Mouse (Mus musculus) CH12.LX (cell line): ENCODE results near the gene Fam196a. TPM values are rescaled to one million over a fixed set of nuclear protein-coding genes. Genes with fewer than 3 reads are reported as not detected.

Experiments used
- DNase-seq: peaks from one replicate; pipeline ENCODE4 v3.0.0-alpha.2; 2013; ENCODE audit errors: extremely low read depth
- H3K27ac ChIP-seq: 2 replicates; pipeline ENCODE4 v1.5.1; 2012; ENCODE audit warnings: low read depth, mild to moderate bottlenecking, control low read depth, moderate library complexity; ENCODE audit not compliant: insufficient read depth
- H3K27me3 ChIP-seq: replicated peaks from 2 replicates; pipeline ENCODE3; 2012; ENCODE audit warnings: inconsistent platforms
- H3K36me3 ChIP-seq, 2 experiments: replicated peaks in 1 of 2; 2 replicates each; pipeline versions ENCODE3 to v1.6.1; 2012; ENCODE audit warnings: inconsistent platforms in 1 of 2, low read length in 1 of 2, mild to moderate bottlenecking in 1 of 2, mixed read lengths in 1 of 2, moderate library complexity in 1 of 2; ENCODE audit not compliant: control insufficient read depth in 1 of 2, insufficient read depth in 1 of 2
- H3K4me1 ChIP-seq, 2 experiments: 2 replicates each; pipeline ENCODE4 v1.6.1; 2012; ENCODE audit warnings: inconsistent platforms in 1 of 2, moderate library complexity in 1 of 2; ENCODE audit not compliant: insufficient read depth in 2 of 2, control insufficient read depth in 1 of 2
- H3K4me2 ChIP-seq: 2 replicates; pipeline ENCODE4 v1.6.1; 2012; ENCODE audit warnings: low read depth, mild to moderate bottlenecking, control low read depth; ENCODE audit not compliant: poor library complexity, insufficient read depth, severe bottlenecking
- H3K4me3 ChIP-seq, 3 experiments: fragments of 150-350 bp in 1 of 3; sonication (generic) in 1 of 3; replicated peaks in 1 of 3; 2 replicates each; pipeline versions ENCODE3 to v1.5.1; 2011 to 2012; ENCODE audit warnings: low read depth in 2 of 3, low read length in 2 of 3, mild to moderate bottlenecking in 2 of 3, moderate library complexity in 2 of 3, control low read depth in 1 of 3, improper control_type of control experiment in 1 of 3, inconsistent platforms in 1 of 3, mixed read lengths in 1 of 3; ENCODE audit not compliant: poor library complexity in 1 of 3
- H3K79me2 ChIP-seq: replicated peaks from 2 replicates; pipeline ENCODE4 v1.6.1; 2012; ENCODE audit warnings: mild to moderate bottlenecking, moderate library complexity; ENCODE audit not compliant: control insufficient read depth, poor library complexity, insufficient read depth, severe bottlenecking; ENCODE audit errors: extremely low read depth
- H3K9ac ChIP-seq: 2 replicates; pipeline ENCODE4 v1.6.1; 2012; ENCODE audit warnings: low read depth, mild to moderate bottlenecking, control low read depth, moderate library complexity; ENCODE audit not compliant: insufficient read depth
- H3K9me3 ChIP-seq: replicated peaks from 2 replicates; pipeline ENCODE3; 2012; ENCODE audit warnings: low read length, inconsistent platforms, mixed read lengths
- CHD2 ChIP-seq: IDR thresholded peaks from 2 replicates; pipeline ENCODE4 v1.6.1; 2011; ENCODE audit warnings: low read length, improper control_type of control experiment
- CTCF ChIP-seq, 2 experiments: IDR thresholded peaks in 1 of 2; conservative IDR thresholded peaks in 1 of 2; 2 replicates each; pipeline ENCODE4 v1.5.1; 2011 to 2012; ENCODE audit warnings: low read depth in 2 of 2, low read length in 2 of 2, improper control_type of control experiment in 1 of 2, inconsistent platforms in 1 of 2, mild to moderate bottlenecking in 1 of 2, moderate library complexity in 1 of 2
- E2F4 ChIP-seq: IDR thresholded peaks from 2 replicates; pipeline ENCODE4 v1.6.1; 2011; ENCODE audit warnings: low read depth, low read length, improper control_type of control experiment; ENCODE audit not compliant: insufficient replicate concordance
- ELF1 ChIP-seq: IDR thresholded peaks from 2 replicates; pipeline ENCODE4 v1.6.1; 2014; ENCODE audit warnings: low read depth, mild to moderate bottlenecking, inconsistent platforms, low read length, improper control_type of control experiment
- EP300 ChIP-seq: IDR thresholded peaks from 2 replicates; pipeline ENCODE4 v1.6.1; 2011; ENCODE audit warnings: low read length, improper control_type of control experiment
- GABPA ChIP-seq: IDR thresholded peaks from 2 replicates; pipeline ENCODE4 v1.6.1; 2012; ENCODE audit warnings: low read depth, low read length, improper control_type of control experiment, inconsistent platforms; ENCODE audit not compliant: insufficient replicate concordance
- HCFC1 ChIP-seq: IDR thresholded peaks from 2 replicates; pipeline ENCODE4 v1.6.1; 2012; ENCODE audit warnings: low read depth, mild to moderate bottlenecking, inconsistent platforms, low read length, improper control_type of control experiment
- IRF4 ChIP-seq: IDR thresholded peaks from 2 replicates; pipeline ENCODE4 v1.6.1; 2014; ENCODE audit warnings: low read depth, mild to moderate bottlenecking, inconsistent platforms, low read length, improper control_type of control experiment
- JUN ChIP-seq: IDR thresholded peaks from 2 replicates; pipeline ENCODE4 v1.6.1; 2011; ENCODE audit warnings: low read depth, mild to moderate bottlenecking, low read length, improper control_type of control experiment, moderate library complexity; ENCODE audit not compliant: insufficient read depth
- KAT2A ChIP-seq: IDR thresholded peaks from 2 replicates; pipeline ENCODE4 v1.6.1; 2012; ENCODE audit warnings: low read length, improper control_type of control experiment, inconsistent platforms; ENCODE audit not compliant: insufficient replicate concordance
- MAFK ChIP-seq: IDR thresholded peaks from 2 replicates; pipeline ENCODE4 v1.6.1; 2011; ENCODE audit warnings: low read length, improper control_type of control experiment; ENCODE audit not compliant: insufficient replicate concordance
- MAX ChIP-seq: IDR thresholded peaks from 2 replicates; pipeline ENCODE4 v1.6.1; 2011; ENCODE audit warnings: low read length, improper control_type of control experiment
- MAZ ChIP-seq: IDR thresholded peaks from 2 replicates; pipeline ENCODE4 v1.6.1; 2012; ENCODE audit warnings: low read depth, mild to moderate bottlenecking, inconsistent platforms, low read length, improper control_type of control experiment, moderate library complexity
- MEF2A ChIP-seq: IDR thresholded peaks from 2 replicates; pipeline ENCODE4 v1.6.1; 2014; ENCODE audit warnings: low read depth, mild to moderate bottlenecking, inconsistent platforms, low read length, improper control_type of control experiment, borderline replicate concordance
- MXI1 ChIP-seq: IDR thresholded peaks from 2 replicates; pipeline ENCODE4 v1.6.1; 2011; ENCODE audit warnings: mild to moderate bottlenecking, low read depth, low read length, improper control_type of control experiment
- MYC ChIP-seq: IDR thresholded peaks from 2 replicates; pipeline ENCODE4 v1.6.1; 2011; ENCODE audit warnings: low read depth, mild to moderate bottlenecking, improper control_type of control experiment, low read length
- NELFE ChIP-seq: IDR thresholded peaks from 2 replicates; pipeline ENCODE4 v1.6.1; 2011; ENCODE audit warnings: low read depth, low read length, improper control_type of control experiment
- NRF1 ChIP-seq: IDR thresholded peaks from 2 replicates; pipeline ENCODE4 v1.6.1; 2014; ENCODE audit warnings: low read depth, mild to moderate bottlenecking, inconsistent platforms, low read length, improper control_type of control experiment, moderate library complexity
- PAX5 ChIP-seq: IDR thresholded peaks from 2 replicates; pipeline ENCODE4 v1.6.1; 2012; ENCODE audit warnings: low read length, inconsistent platforms, mixed read lengths
- POLR2AphosphoS2 ChIP-seq: IDR thresholded peaks from 2 replicates; pipeline ENCODE4 v1.6.1; 2011; ENCODE audit warnings: low read depth, low read length, improper control_type of control experiment
- RCOR1 ChIP-seq: conservative IDR thresholded peaks from 2 replicates; pipeline ENCODE4 v1.6.1; 2012; ENCODE audit warnings: low read depth, mild to moderate bottlenecking, inconsistent platforms, low read length, improper control_type of control experiment
- UBTF ChIP-seq: IDR thresholded peaks from 2 replicates; pipeline ENCODE4 v1.6.1; 2012; ENCODE audit warnings: low read depth, mild to moderate bottlenecking, inconsistent platforms, low read length, improper control_type of control experiment, moderate library complexity
- USF2 ChIP-seq: conservative IDR thresholded peaks from 2 replicates; pipeline ENCODE4 v1.6.1; 2011; ENCODE audit warnings: low read depth, low read length, improper control_type of control experiment
- ZC3H11A ChIP-seq: IDR thresholded peaks from 2 replicates; pipeline ENCODE4 v1.6.1; 2012; ENCODE audit warnings: low read depth, mild to moderate bottlenecking, inconsistent platforms, low read length, improper control_type of control experiment
- ZMIZ1 ChIP-seq: IDR thresholded peaks from 2 replicates; pipeline ENCODE4 v1.6.1; 2012; ENCODE audit warnings: low read depth, mild to moderate bottlenecking, inconsistent platforms, low read length, improper control_type of control experiment
- ZNF384 ChIP-seq: IDR thresholded peaks from 2 replicates; pipeline ENCODE4 v1.6.1; 2012; ENCODE audit warnings: low read depth, low read length, improper control_type of control experiment, inconsistent platforms
- dilution Hi-C: fragments of 300-500 bp; cut with MboI; formaldehyde crosslinking; loops from 2 replicates; pipeline ENCODE4 v1.14.3; 2020; ENCODE audit warnings: low sequenced_read_pairs; ENCODE audit not compliant: extremely low pct_unique_long_range_greater_than_20kb, extremely low pct_ligation_motif_present
- in situ Hi-C: fragments of 300-500 bp; cut with MboI; formaldehyde crosslinking; loops from 3 replicates; pipeline ENCODE4 v1.14.3; 2019; ENCODE audit warnings: low sequenced_read_pairs, low pct_ligation_motif_present, low pct_unique_long_range_greater_than_20kb, mixed read lengths
- polyA plus RNA-seq: library from polyadenylated mRNA; unstranded; fragments of >175 nt; gene quantifications from 2 replicates; pipeline ENCODE4 v1.2.1, GENCODE M21; 2012; ENCODE audit warnings: low read depth; ENCODE audit not compliant: insufficient read length
- total RNA-seq, 2 experiments: library from RNA; depleted of rRNA; stranded (reverse); fragments of 300-350 nt in 1 of 2; fragments of >200 nt in 1 of 2; gene quantifications; 2 replicates each; pipeline ENCODE4 v1.2.3; 2012 to 2014

Fam196a gene
- total and polyA plus RNA-seq, 3 experiments = not detected

- Histone ChIP-seq H3K4me2 (no peak overlapping the region), H3K27me3 (no peaks in the 10 kb centered on the region), H3K9ac (no peak overlapping the region), H3K9me3 (peaks cover 82% of the 10 kb centered on the region), H3K4me3 (no peak overlapping the region), H3K79me2 (no peaks in the 10 kb centered on the region), H3K4me1 (no peaks in the 10 kb centered on the region), H3K36me3 (no peaks in the 10 kb centered on the region), H3K27ac (no peak overlapping the region)
- TF ChIP-seq UBTF (no peak), IRF4 (no peak), POLR2AphosphoS2 (no peak), ZNF384 (no peak), MEF2A (no peak), CTCF (conservative IDR thresholded peaks at IDR 0.05 in 1 of 2, IDR thresholded peaks at IDR 0.05 in 1 of 2; ENCODE audit: low read depth in 2 of 2, low read length in 2 of 2) (no peak), E2F4 (no peak), NELFE (no peak), MXI1 (no peak), ZC3H11A (no peak), GABPA (no peak), EP300 (no peak), NRF1 (no peak)
- dilution Hi-C loops = no loop called here
- in situ Hi-C loops = no loop called here
- no peak for DNase-seq
These were observed 74.1 kb downstream of the Fam196a start for GRCm38 (mm10) chr7:134864175-134864574.

- no peak overlapping the region for H3K9ac ChIP-seq
- dilution Hi-C loops = no loop called here
- TF ChIP-seq RCOR1 = no peak
- no peak for TF ChIP-seq EP300
- TF ChIP-seq PAX5 = no peak
- no peak overlapping the region for H3K4me3 ChIP-seq
- no peaks in the 10 kb centered on the region for H3K36me3 ChIP-seq
- DNase-seq = no peak
- no peaks in the 10 kb centered on the region for H3K79me2 ChIP-seq
- H3K4me2 ChIP-seq = no peak overlapping the region
- peaks cover 85% of the 10 kb centered on the region for H3K9me3 ChIP-seq
- H3K27ac ChIP-seq = no peak overlapping the region
- in situ Hi-C loops = no loop called here
- no peaks in the 10 kb centered on the region for H3K27me3 ChIP-seq
- no peaks in the 10 kb centered on the region for H3K4me1 ChIP-seq
These were observed 76.2 kb downstream of the Fam196a start for GRCm38 (mm10) chr7:134862000-134862399.

- TF ChIP-seq MAX (no peak), HCFC1 (no peak), CHD2 (no peak), MAFK (no peak), MXI1 (no peak), MYC (no peak), USF2 (no peak), GABPA (no peak), MEF2A (no peak), KAT2A (no peak), IRF4 (no peak), POLR2AphosphoS2 (no peak), ZMIZ1 (no peak), UBTF (no peak), MAZ (no peak), ZC3H11A (no peak), JUN (no peak), NELFE (no peak), RCOR1 (no peak), ELF1 (no peak)
- H3K79me2 ChIP-seq = no peaks in the 10 kb centered on the region
- no peak overlapping the region for H3K9ac ChIP-seq
- no peak overlapping the region for H3K4me2 ChIP-seq
- no peaks in the 10 kb centered on the region for H3K4me1 ChIP-seq
- H3K4me3 ChIP-seq = no peak overlapping the region
- no peaks in the 10 kb centered on the region for H3K36me3 ChIP-seq
- no peak for DNase-seq
- in situ Hi-C loops = no loop called here
- H3K9me3 ChIP-seq = peaks cover 75% of the 10 kb centered on the region
- no peak overlapping the region for H3K27ac ChIP-seq
- dilution Hi-C loops = no loop called here
- no peaks in the 10 kb centered on the region for H3K27me3 ChIP-seq
These were observed 95.5 kb downstream of the Fam196a start for GRCm38 (mm10) chr7:134842751-134843150.
